Mouse (Mus musculus) hindbrain, embryonic 11.5 days (tissue): ENCODE measurements around the gene Mex3b. TPM values are rescaled to one million over a fixed set of nuclear protein-coding genes. Genes with fewer than 3 reads are reported as not detected.

ENCODE experiments used
- ATAC-seq: fragments of 200-750 bp; cut with Nextera tagmentation; 2 replicates; pipeline ENCODE4 v1.8.0; 2017; ENCODE audit warnings: mild to moderate bottlenecking, moderate TSS enrichment, moderate library complexity; ENCODE audit not compliant: low FRiP score
- DNase-seq: peaks from one replicate; pipeline ENCODE4 v3.0.0-alpha.2; 2015; ENCODE audit warnings: low spot score
- H3K27ac ChIP-seq: fragments of 300-500 bp; sonication (generic); 2 replicates; pipeline ENCODE4 v1.5.1; 2014; ENCODE audit warnings: mild to moderate bottlenecking, low read depth, low read length
- H3K27me3 ChIP-seq: fragments of 300-500 bp; sonication (generic); 2 replicates; pipeline ENCODE4 v1.6.1; 2014; ENCODE audit warnings: mild to moderate bottlenecking, low read length, moderate library complexity, mixed read lengths; ENCODE audit not compliant: control insufficient read depth, insufficient read depth
- H3K36me3 ChIP-seq: fragments of 300-500 bp; sonication (generic); 2 replicates; pipeline ENCODE4 v1.6.1; 2014; ENCODE audit warnings: mild to moderate bottlenecking, low read length, moderate library complexity, mixed read lengths; ENCODE audit not compliant: control insufficient read depth, insufficient read depth
- H3K4me1 ChIP-seq: fragments of 300-500 bp; sonication (generic); replicated peaks from 2 replicates; pipeline ENCODE4 v1.6.1; 2014; ENCODE audit warnings: low read length, mixed read lengths; ENCODE audit not compliant: control insufficient read depth, insufficient read depth
- H3K4me2 ChIP-seq: fragments of 300-500 bp; sonication (generic); replicated peaks from 2 replicates; pipeline ENCODE4 v1.6.1; 2014; ENCODE audit warnings: mild to moderate bottlenecking, low read depth, low read length
- H3K4me3 ChIP-seq: fragments of 300-500 bp; sonication (generic); 2 replicates; pipeline ENCODE4 v1.5.1; 2014; ENCODE audit warnings: low read depth, low read length
- H3K9ac ChIP-seq: fragments of 300-500 bp; sonication (generic); 2 replicates; pipeline ENCODE4 v1.6.1; 2014; ENCODE audit warnings: low read depth, low read length
- H3K9me3 ChIP-seq: fragments of 300-500 bp; sonication (generic); 2 replicates; pipeline ENCODE4 v1.6.1; 2016; ENCODE audit warnings: low read length; ENCODE audit not compliant: control insufficient read depth
- WGBS: fragments of 180-500 bp; shearing (Covaris S2); extraction: QIAGEN DNeasy Blood & Tissue Kit; methylation state at CpG from one replicate; pipeline ENCODE4 v1.1.7; 2014; 5-methylcytosine and 5-hydroxymethylcytosine counted together
- polyA plus RNA-seq: library from polyadenylated mRNA; unstranded; fragments of >200 nt; fragmentation: Nextera tagmentation; extraction: Ambion mirVana; gene quantifications from 2 replicates; pipeline ENCODE4 v1.2.1, GENCODE M21; 2014

The Mex3b gene
- polyA plus RNA-seq, 1 experiment from 2014 or later, result 36.5 TPM

- 0 out of 2 replicates have a peak, but pooled peaks cover 2% of the 10 kb centered on the region for H3K4me1 ChIP-seq
- H3K9ac ChIP-seq, result no peak overlapping the region
- H3K9me3 ChIP-seq, result no peaks in the 10 kb centered on the region
- 57% methylated on average over 11 of the region's 11 CpGs for WGBS
- no peak overlapping the region for H3K27ac ChIP-seq
- H3K4me3 ChIP-seq, result no peak overlapping the region
- ATAC-seq (no peak), DNase-seq (no peak)
- no peak overlapping the region for H3K4me2 ChIP-seq
- H3K36me3 ChIP-seq, result no peaks in the 10 kb centered on the region
- H3K27me3 ChIP-seq, result no peaks in the 10 kb centered on the region
Measured at GRCm38 (mm10) chr7:82838965-82839675, 28.0 kb upstream of the Mex3b start.

GRCm38 (mm10) chr7:82842222-82842920, 24.8 kb upstream of the Mex3b start:
- DNase-seq (no peak), ATAC-seq (no peak)
- no peak overlapping the region for H3K9ac ChIP-seq
- no peak overlapping the region for H3K27ac ChIP-seq
- no peaks in the 10 kb centered on the region for H3K27me3 ChIP-seq
- H3K9me3 ChIP-seq, result no peaks in the 10 kb centered on the region
- H3K4me1 ChIP-seq, result 0 out of 2 replicates have a peak, but pooled peaks cover 2% of the 10 kb centered on the region
- no peaks in the 10 kb centered on the region for H3K36me3 ChIP-seq
- WGBS, result 46% methylated on average over 10 of the region's 10 CpGs
- no peak overlapping the region for H3K4me2 ChIP-seq
- H3K4me3 ChIP-seq, result no peak overlapping the region

DNA sequence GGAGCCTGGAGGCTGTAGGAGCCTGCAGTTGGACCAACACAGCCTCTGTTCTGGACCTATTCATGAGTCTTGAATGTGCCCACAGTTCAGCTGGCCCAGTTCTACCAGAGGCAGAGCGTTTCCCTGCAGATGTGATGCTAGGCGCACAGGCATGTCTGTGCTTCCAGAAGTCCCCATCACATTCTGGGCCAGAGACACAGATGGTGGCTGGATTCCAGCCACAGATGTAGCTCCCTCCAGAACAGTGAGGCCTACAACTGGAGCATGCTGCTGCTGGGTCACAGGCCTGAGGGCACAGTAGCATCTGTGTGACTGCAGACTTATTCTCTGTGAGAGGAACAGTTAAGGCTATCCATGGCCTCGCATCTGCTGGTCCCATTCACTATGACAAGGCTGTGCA, 16.4 kb upstream of the Mex3b start:
- no peak for ATAC-seq
- DNase-seq, result no peak
- no peak overlapping the region for H3K4me2 ChIP-seq
- no peak overlapping the region for H3K4me3 ChIP-seq
- no peak overlapping the region for H3K9ac ChIP-seq
- no peaks in the 10 kb centered on the region for H3K4me1 ChIP-seq
- WGBS, result 86% methylated on average over 3 of the region's 3 CpGs
- no peak overlapping the region for H3K27ac ChIP-seq
- H3K9me3 ChIP-seq, result no peaks in the 10 kb centered on the region
- H3K36me3 ChIP-seq, result no peaks in the 10 kb centered on the region
- H3K27me3 ChIP-seq, result no peaks in the 10 kb centered on the region

GRCm38 (mm10) chr7:82851670-82852069, 15.5 kb upstream of the Mex3b start:
- 90% methylated on average over 4 of the region's 4 CpGs for WGBS
- DNase-seq (no peak), ATAC-seq (no peak)
- H3K4me1 ChIP-seq, result no peaks in the 10 kb centered on the region
- H3K36me3 ChIP-seq, result no peaks in the 10 kb centered on the region
- no peaks in the 10 kb centered on the region for H3K27me3 ChIP-seq
- no peak overlapping the region for H3K9ac ChIP-seq
- no peak overlapping the region for H3K4me2 ChIP-seq
- no peaks in the 10 kb centered on the region for H3K9me3 ChIP-seq
- H3K27ac ChIP-seq, result no peak overlapping the region
- H3K4me3 ChIP-seq, result no peak overlapping the region

- H3K9ac ChIP-seq, result no peak overlapping the region
- H3K36me3 ChIP-seq, result no peaks in the 10 kb centered on the region
- no peak overlapping the region for H3K4me2 ChIP-seq
- no peaks in the 10 kb centered on the region for H3K27me3 ChIP-seq
- 24% methylated on average over 3 of the region's 3 CpGs for WGBS
- ATAC-seq, result no peak
- DNase-seq, result no peak
- no peak overlapping the region for H3K4me3 ChIP-seq
- H3K9me3 ChIP-seq, result no peaks in the 10 kb centered on the region
- no peaks in the 10 kb centered on the region for H3K4me1 ChIP-seq
- no peak overlapping the region for H3K27ac ChIP-seq
Measured at GRCm38 (mm10) chr7:82854195-82854766, 12.9 kb upstream of the Mex3b start.

GRCm38 (mm10) chr7:82858611-82859010, 8.5 kb upstream of the Mex3b start:
- H3K27ac ChIP-seq, result no peak overlapping the region
- ATAC-seq, result no peak
- no peaks in the 10 kb centered on the region; the same call in 1 of the 2 replicates for H3K4me1 ChIP-seq
- no peak overlapping the region for H3K9ac ChIP-seq
- no peaks in the 10 kb centered on the region for H3K36me3 ChIP-seq
- WGBS, result 44% methylated on average over 4 of the region's 4 CpGs
- H3K4me3 ChIP-seq, result no peak overlapping the region
- no peaks in the 10 kb centered on the region for H3K27me3 ChIP-seq
- no peak for DNase-seq
- H3K4me2 ChIP-seq, result no peak overlapping the region
- H3K9me3 ChIP-seq, result no peaks in the 10 kb centered on the region

DNA sequence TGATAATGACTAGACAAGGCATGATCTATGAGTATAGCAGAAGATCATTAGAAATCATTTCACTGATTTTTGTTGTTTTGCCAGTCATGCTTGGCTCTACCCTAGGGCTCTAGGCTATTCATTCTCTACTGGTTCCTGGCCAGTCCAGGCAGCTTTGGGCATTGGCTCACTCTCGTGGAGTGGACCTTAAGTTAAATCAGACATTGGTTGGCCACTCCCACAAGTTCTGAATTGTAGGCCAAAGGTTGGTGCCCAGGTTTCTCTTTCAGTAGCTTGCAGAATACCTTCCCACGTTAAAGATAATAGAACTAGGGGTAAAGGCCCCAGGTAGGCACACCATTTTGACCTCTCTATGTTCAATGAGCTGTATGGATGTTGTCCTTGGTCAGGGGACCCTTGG, 6.5 kb upstream of the Mex3b start:
- H3K36me3 ChIP-seq, result no peaks in the 10 kb centered on the region
- no peak overlapping the region for H3K4me2 ChIP-seq
- DNase-seq (no peak), ATAC-seq (no peak)
- H3K4me1 ChIP-seq, result no peaks in the 10 kb centered on the region; the same call in 1 of the 2 replicates
- H3K9ac ChIP-seq, result no peak overlapping the region
- WGBS, result 78% methylated on average over 2 of the region's 2 CpGs
- no peaks in the 10 kb centered on the region for H3K9me3 ChIP-seq
- no peaks in the 10 kb centered on the region for H3K27me3 ChIP-seq
- no peak overlapping the region for H3K4me3 ChIP-seq
- H3K27ac ChIP-seq, result no peak overlapping the region

- Histone ChIP-seq H3K4me2 (no peak overlapping the region), H3K9me3 (no peaks in the 10 kb centered on the region), H3K9ac (no peak overlapping the region), H3K36me3 (no peaks in the 10 kb centered on the region), H3K4me3 (no peak overlapping the region), H3K4me1 (no peaks in the 10 kb centered on the region; the same call in 1 of the 2 replicates), H3K27ac (peak overlapping the region; percentile 44), H3K27me3 (no peaks in the 10 kb centered on the region)
- WGBS, result 49% methylated on average over 6 of the region's 6 CpGs
- ATAC-seq (no peak), DNase-seq (peak; percentile 38)
Measured at GRCm38 (mm10) chr7:82863341-82863740, 3.8 kb upstream of the Mex3b start.
